29 mouse cellular contexts compared by ENCODE assay signal in genomic region chr15:95871631-95872030, GRCm38 (mm10).
DNase-seq lines count a peak whose midpoint lies in the region; ATAC-seq and TF ChIP-seq lines count a peak whose summit lies in the region.
"Had no signal": no experiment of that assay in that cellular context is flagged by ENCODE, and none has a peak within 500 bp of the region (broad histone marks: within the 10 kb centered on the region; RNA-seq: fewer than 3 reads in every experiment).

No protein-coding gene starts in this region.

- in situ Hi-C loops in Patski (cut with MboI; ENCODE audit: low pct_unique_long_range_greater_than_20kb), result no loop called here

- H3K27me3 ChIP-seq in heart, embryonic 11.5 days (ENCODE audit: control insufficient read depth, insufficient read depth, low read length), result no peaks in the 10 kb centered on the region
- no peaks in the 10 kb centered on the region for H3K27me3 ChIP-seq in heart, adult 2 months (ENCODE audit: control insufficient read depth, insufficient read depth, low read length)
- H3K27me3 ChIP-seq in heart, embryonic 16.5 days (ENCODE audit: control insufficient read depth, insufficient read depth, low read length), result no peaks in the 10 kb centered on the region
- H3K27me3 ChIP-seq in lung, embryonic 15.5 days, result no peaks in the 10 kb centered on the region
- H3K27me3 ChIP-seq in Patski, result no peaks in the 10 kb centered on the region
- H3K27me3 ChIP-seq: forebrain, embryonic 12.5 days; hindbrain, embryonic 12.5 days; intestine, embryonic 15.5 days; midbrain, embryonic 12.5 days; neural tube, embryonic 12.5 days had no signal

- no peak for TF ChIP-seq POLR2A in heart, adult 2 months (IDR thresholded peaks at IDR 0.05; ENCODE audit: insufficient read depth, low read depth, low read length)

- TF ChIP-seq EP300 in heart, adult 2 months (IDR thresholded peaks at IDR 0.05; ENCODE audit: insufficient read depth, low read depth, low read length), result no peak

- H3K9me3 ChIP-seq in heart, embryonic 11.5 days (replicated peaks; ENCODE audit: control insufficient read depth, low read length), result no peaks in the 10 kb centered on the region
- H3K9me3 ChIP-seq in heart, embryonic 16.5 days (replicated peaks; ENCODE audit: control insufficient read depth, low read length), result no peaks in the 10 kb centered on the region
- H3K9me3 ChIP-seq in lung, embryonic 15.5 days, result no peaks in the 10 kb centered on the region
- H3K9me3 ChIP-seq: forebrain, embryonic 12.5 days; hindbrain, embryonic 12.5 days; intestine, embryonic 15.5 days; midbrain, embryonic 12.5 days; neural tube, embryonic 12.5 days had no signal

- H3K9ac ChIP-seq in heart, embryonic 11.5 days (ENCODE audit: low read depth, low read length), result no peak overlapping the region
- H3K9ac ChIP-seq in heart, adult 2 months (ENCODE audit: low read depth, low read length), result no peak overlapping the region
- no peak overlapping the region; the same call in 1 of the 2 replicates for H3K9ac ChIP-seq in heart, embryonic 16.5 days (ENCODE audit: low read length)
- no peak overlapping the region for H3K9ac ChIP-seq in lung, embryonic 15.5 days
- H3K9ac ChIP-seq: forebrain, embryonic 12.5 days; forebrain, postnatal 0 days; hindbrain, embryonic 12.5 days; intestine, embryonic 15.5 days; liver, embryonic 14.5 days; midbrain, embryonic 12.5 days; neural tube, embryonic 12.5 days had no signal

- H3K4me2 ChIP-seq in heart, embryonic 11.5 days, result peak overlapping the region; percentile 45
- H3K4me2 ChIP-seq in heart, embryonic 16.5 days (ENCODE audit: low read depth, low read length), result peak overlapping the region; percentile 52
- H3K4me2 ChIP-seq in lung, embryonic 15.5 days, result peak overlapping the region; percentile 22
- H3K4me2 ChIP-seq: forebrain, embryonic 12.5 days; hindbrain, embryonic 12.5 days; intestine, embryonic 15.5 days; midbrain, embryonic 12.5 days; neural tube, embryonic 12.5 days had no signal

- no peak for DNase-seq in heart, adult 2 months
- no peak for DNase-seq in heart, postnatal 36 days
- DNase-seq in lung, postnatal 10 days, result no peak
- DNase-seq in Patski (ENCODE audit: low read depth, low spot score), result peak; percentile 64
- no peak for DNase-seq in embryo, embryonic 10.5 days (ENCODE audit: low spot score)
- DNase-seq: adrenal gland, adult 2 months; adrenal gland, postnatal 36 days; cerebellum, adult 18-20 months; forebrain, postnatal 0 days; kidney, adult 9 months; kidney, postnatal 25 days; liver; lung, postnatal 14 days; right cerebral cortex, postnatal 4 days; thymus, adult 2 months; thymus, postnatal 4 days had no signal

- WGBS in heart, embryonic 11.5 days (ENCODE audit: insufficient replicate concordance), result 45% methylated on average over 15 of the region's 15 CpGs
- 53% methylated on average over 15 of the region's 15 CpGs for WGBS in heart, adult 2 months
- 28% methylated on average over 15 of the region's 15 CpGs for WGBS in heart, embryonic 16.5 days
- 49% methylated on average over 15 of the region's 15 CpGs for WGBS in lung, embryonic 15.5 days

- H3K4me1 ChIP-seq in heart, embryonic 11.5 days (ENCODE audit: control insufficient read depth, insufficient read depth, low read length), result peaks cover 25% of the 10 kb centered on the region
- peaks cover 6% of the 10 kb centered on the region for H3K4me1 ChIP-seq in heart, adult 2 months (ENCODE audit: control insufficient read depth, insufficient read depth, low read length)
- peaks cover 18% of the 10 kb centered on the region for H3K4me1 ChIP-seq in heart, embryonic 16.5 days (ENCODE audit: control insufficient read depth, insufficient read depth, low read length)
- H3K4me1 ChIP-seq in lung, embryonic 15.5 days, result peaks cover 19% of the 10 kb centered on the region
- H3K4me1 ChIP-seq: forebrain, embryonic 12.5 days; hindbrain, embryonic 12.5 days; midbrain, embryonic 12.5 days; neural tube, embryonic 12.5 days had no signal

- POLR2A ChIA-PET in Patski (lab: Charles Lee), result no interaction called here

- TF ChIP-seq CTCF in heart, adult 2 months (IDR thresholded peaks at IDR 0.05), result no peak
- TF ChIP-seq CTCF in Patski (IDR thresholded peaks at IDR 0.05), result no peak

- no peaks in the 10 kb centered on the region for H3K79me2 ChIP-seq in heart, adult 2 months (replicated peaks; ENCODE audit: control insufficient read depth, insufficient read depth, low read length)

- peak overlapping the region; percentile 64 for H3K27ac ChIP-seq in heart, embryonic 11.5 days (ENCODE audit: low read depth, low read length)
- no peak overlapping the region for H3K27ac ChIP-seq in heart, adult 2 months
- H3K27ac ChIP-seq in heart, embryonic 16.5 days (ENCODE audit: low read length), result peak overlapping the region; percentile 49
- peak overlapping the region; percentile 58 for H3K27ac ChIP-seq in lung, embryonic 15.5 days
- H3K27ac ChIP-seq: forebrain, embryonic 12.5 days; hindbrain, embryonic 12.5 days; hindbrain, postnatal 0 days; intestine, embryonic 15.5 days; liver, embryonic 14.5 days; midbrain, embryonic 12.5 days; neural tube, embryonic 12.5 days had no signal

- no peaks in the 10 kb centered on the region; the same call in 1 of the 2 replicates for H3K36me3 ChIP-seq in heart, embryonic 11.5 days (ENCODE audit: control insufficient read depth, insufficient read depth, low read length)
- H3K36me3 ChIP-seq in heart, adult 2 months (ENCODE audit: control insufficient read depth, insufficient read depth, low read length), result peaks cover 3% of the 10 kb centered on the region; the same call in 1 of the 2 replicates
- 0 out of 2 replicates have a peak, but pooled peaks cover 3% of the 10 kb centered on the region for H3K36me3 ChIP-seq in heart, embryonic 16.5 days (ENCODE audit: control insufficient read depth, insufficient read depth)
- no peaks in the 10 kb centered on the region for H3K36me3 ChIP-seq in lung, embryonic 15.5 days
- H3K36me3 ChIP-seq: forebrain, embryonic 12.5 days; hindbrain, embryonic 12.5 days; intestine, embryonic 15.5 days; midbrain, embryonic 12.5 days; neural tube, embryonic 12.5 days had no signal

- 0 out of 2 replicates have a peak, but pooled peaks have one; percentile 26 for ATAC-seq in heart, embryonic 11.5 days (replicated peaks; ENCODE audit: insufficient number of reproducible peaks, low FRiP score, low TSS enrichment)
- ATAC-seq in heart, embryonic 16.5 days (replicated peaks; ENCODE audit: extremely low read depth, insufficient read depth, low FRiP score), result peak; percentile 68
- ATAC-seq in lung, embryonic 15.5 days (ENCODE audit: borderline replicate concordance, extremely low read depth, low FRiP score, low TSS enrichment), result peak; percentile 49; the same call in 1 of the 2 replicates
- peak; percentile 93 for ATAC-seq in Patski
- ATAC-seq: activated CD4-positive, CD25-positive, alpha-beta regulatory T cell, adult 4 months; CD4-positive, CD25-positive, alpha-beta regulatory T cell, adult 4 months; forebrain, postnatal 0 days; hindbrain, postnatal 0 days; intestine, embryonic 15.5 days had no signal

- intact Hi-C loops in heart, adult 2 months (cut with DNase I), result no loop called here
- intact Hi-C loops in heart, postnatal 36 days (cut with DNase I), result no loop called here

- H3K4me3 ChIP-seq in heart, embryonic 11.5 days (ENCODE audit: low read depth, low read length), result no peak overlapping the region; the same call in 1 of the 2 replicates
- H3K4me3 ChIP-seq in heart, adult 2 months, result no peak overlapping the region
- H3K4me3 ChIP-seq in heart, embryonic 16.5 days (ENCODE audit: low read length), result peak overlapping the region; percentile 3; the same call in 1 of the 2 replicates
- no peak overlapping the region for H3K4me3 ChIP-seq in lung, embryonic 15.5 days
- H3K4me3 ChIP-seq: forebrain, embryonic 12.5 days; hindbrain, embryonic 12.5 days; intestine, embryonic 15.5 days; midbrain, embryonic 12.5 days; myocyte; neural tube, embryonic 12.5 days had no signal

- CTCF ChIA-PET in Patski (lab: Charles Lee), result interaction anchor here (1.7 kb wide), 1 partner anchor 16 kb away, joined by 5 read pairs; no protein-coding TSS in a partner anchor

Comparison
In these comparisons a context has a peak if more than half of its experiments do, and no peak if none do; other contexts are left out.
1. ATAC-seq: peak in every context shown above with its lines; median percentile 93 in Patski; 68 in heart, embryonic 16.5 days; 49 in lung, embryonic 15.5 days; 26 in heart, embryonic 11.5 days.